Mouse (Mus musculus) midbrain, embryonic 16.5 days (tissue): ENCODE results near the gene Jak1. TPM values are rescaled to one million over a fixed set of nuclear protein-coding genes. Genes with fewer than 3 reads are reported as not detected.

Experiments
- polyA plus RNA-seq: library from polyadenylated mRNA; unstranded; fragments of >200 nt; fragmentation: Nextera tagmentation; extraction: Ambion mirVana; gene quantifications from 2 replicates; pipeline ENCODE4 v1.2.1, GENCODE M21; 2015

Gene Jak1
- polyA plus RNA-seq, 1 experiment from 2014 or later: 85.3 TPM

Other genes with a start within 250 kb of the Jak1 start
- gene Gm10577, start 244.6 kb downstream of the Jak1 start, polyA plus RNA-seq: not detected in 2 replicates
- gene Raver2, start 196.3 kb downstream of the Jak1 start, polyA plus RNA-seq: 4.3 and 4.6 TPM in 2 replicates
- gene Ak4, start 154.0 kb upstream of the Jak1 start, polyA plus RNA-seq: 9.0 and 9.2 TPM in 2 replicates
- 62.0 and 77.1 TPM in 2 replicates for gene Dnajc6, start 231.4 kb upstream of the Jak1 start, polyA plus RNA-seq